Mouse (Mus musculus) liver, postnatal 0 days (tissue): ENCODE data around the gene Mmp2.

ENCODE experiments used
- CTCF ChIP-seq: sonication (generic); IDR thresholded peaks from 2 replicates; pipeline ENCODE4 v1.5.1; 2016; ENCODE audit warnings: antibody characterized with exemption, low read depth
- EP300 ChIP-seq: IDR thresholded peaks from 2 replicates; pipeline ENCODE4 v1.6.1; 2016; ENCODE audit warnings: antibody characterized with exemption, low read depth, mild to moderate bottlenecking

DNA sequence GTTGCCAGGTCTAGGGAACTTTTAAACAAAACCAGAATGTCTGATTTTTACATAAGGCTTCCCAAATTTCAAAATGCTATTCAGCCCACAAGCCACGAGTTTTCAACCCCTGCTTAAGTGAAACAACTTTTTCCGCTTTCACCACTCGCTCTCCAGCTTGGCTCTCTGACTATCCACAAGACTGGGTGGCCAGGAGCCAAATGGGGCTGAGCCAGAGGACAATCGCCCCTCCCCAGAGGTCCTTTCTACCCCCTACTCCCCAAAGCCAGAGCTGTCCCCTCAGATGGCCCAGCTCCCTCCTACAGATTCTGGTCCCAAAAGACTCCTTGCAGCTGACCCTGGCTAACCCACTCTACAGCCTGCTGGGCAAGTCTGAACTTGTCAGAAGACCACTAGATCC is 1.1 kb upstream of the Mmp2 start:
- TF ChIP-seq CTCF (no peak), EP300 (no peak)
